Mouse (Mus musculus) CH12.LX (cell line): ENCODE results near the gene Miip.

ENCODE experiments used
- CTCF ChIP-seq, 2 experiments: IDR thresholded peaks in 1 of 2; conservative IDR thresholded peaks in 1 of 2; 2 replicates each; pipeline ENCODE4 v1.5.1; 2011 to 2012; ENCODE audit warnings: low read depth in 2 of 2, low read length in 2 of 2, improper control_type of control experiment in 1 of 2, inconsistent platforms in 1 of 2, mild to moderate bottlenecking in 1 of 2, moderate library complexity in 1 of 2
- EP300 ChIP-seq: IDR thresholded peaks from 2 replicates; pipeline ENCODE4 v1.6.1; 2011; ENCODE audit warnings: low read length, improper control_type of control experiment
- MAX ChIP-seq: IDR thresholded peaks from 2 replicates; pipeline ENCODE4 v1.6.1; 2011; ENCODE audit warnings: low read length, improper control_type of control experiment
- POLR2A ChIP-seq: IDR thresholded peaks from 2 replicates; pipeline ENCODE4 v1.6.1; 2011; ENCODE audit warnings: low read depth, mild to moderate bottlenecking, improper control_type of control experiment, low read length
- RAD21 ChIP-seq: IDR thresholded peaks from 2 replicates; pipeline ENCODE4 v1.6.1; 2011; ENCODE audit warnings: low read depth, mild to moderate bottlenecking, low read length, improper control_type of control experiment, moderate library complexity
- SIN3A ChIP-seq: IDR thresholded peaks from 2 replicates; pipeline ENCODE4 v1.6.1; 2012; ENCODE audit warnings: low read length, improper control_type of control experiment, inconsistent platforms
- TCF12 ChIP-seq: IDR thresholded peaks from 2 replicates; pipeline ENCODE4 v1.6.1; 2014; ENCODE audit warnings: low read depth, mild to moderate bottlenecking, inconsistent platforms, low read length, improper control_type of control experiment
- UBTF ChIP-seq: IDR thresholded peaks from 2 replicates; pipeline ENCODE4 v1.6.1; 2012; ENCODE audit warnings: low read depth, mild to moderate bottlenecking, inconsistent platforms, low read length, improper control_type of control experiment, moderate library complexity
- USF2 ChIP-seq: conservative IDR thresholded peaks from 2 replicates; pipeline ENCODE4 v1.6.1; 2011; ENCODE audit warnings: low read depth, low read length, improper control_type of control experiment
- ZKSCAN1 ChIP-seq: IDR thresholded peaks from 2 replicates; pipeline ENCODE4 v1.6.1; 2012; ENCODE audit warnings: low read depth, inconsistent platforms, low read length, improper control_type of control experiment, borderline replicate concordance
- ZMIZ1 ChIP-seq: IDR thresholded peaks from 2 replicates; pipeline ENCODE4 v1.6.1; 2012; ENCODE audit warnings: low read depth, mild to moderate bottlenecking, inconsistent platforms, low read length, improper control_type of control experiment

DNA sequence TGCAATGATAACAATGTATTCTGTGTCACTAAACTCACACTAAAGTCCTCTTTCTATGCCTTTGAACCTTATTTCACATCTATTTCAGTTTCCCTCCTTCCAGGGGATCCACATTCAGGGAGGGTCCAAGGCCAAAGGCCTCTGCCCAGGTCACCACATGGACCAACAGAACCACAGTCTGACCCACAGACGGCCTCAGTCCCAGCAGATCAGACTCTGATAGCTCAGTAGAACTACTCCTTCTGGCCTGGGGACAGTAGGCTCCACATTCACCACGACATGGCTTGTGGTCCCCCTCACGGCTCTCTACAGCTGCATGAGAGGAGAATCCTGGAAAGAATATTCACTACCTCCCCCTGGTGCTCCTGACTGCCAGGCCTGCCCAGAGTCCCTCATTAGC, 25.7 kb downstream of the Miip start:
- no peak for TF ChIP-seq CTCF (conservative IDR thresholded peaks at IDR 0.05 in 1 of 2, IDR thresholded peaks at IDR 0.05 in 1 of 2; ENCODE audit: low read depth in 2 of 2, low read length in 2 of 2)
- TF ChIP-seq SIN3A = no peak
- no peak for TF ChIP-seq USF2
- no peak for TF ChIP-seq TCF12
- TF ChIP-seq POLR2A = no peak
- no peak for TF ChIP-seq MAX
- TF ChIP-seq ZMIZ1 = no peak
- no peak for TF ChIP-seq UBTF
- no peak for TF ChIP-seq EP300
- no peak for TF ChIP-seq ZKSCAN1
- no peak for TF ChIP-seq RAD21
